Mouse (Mus musculus) ZHBTc4 (cell line): ENCODE results near the gene L1cam.

Experiments
- DNase-seq: peaks from one replicate; pipeline ENCODE4 v3.0.0-alpha.2; 2011; ENCODE audit warnings: low read depth, low spot score

L1cam gene

DNA sequence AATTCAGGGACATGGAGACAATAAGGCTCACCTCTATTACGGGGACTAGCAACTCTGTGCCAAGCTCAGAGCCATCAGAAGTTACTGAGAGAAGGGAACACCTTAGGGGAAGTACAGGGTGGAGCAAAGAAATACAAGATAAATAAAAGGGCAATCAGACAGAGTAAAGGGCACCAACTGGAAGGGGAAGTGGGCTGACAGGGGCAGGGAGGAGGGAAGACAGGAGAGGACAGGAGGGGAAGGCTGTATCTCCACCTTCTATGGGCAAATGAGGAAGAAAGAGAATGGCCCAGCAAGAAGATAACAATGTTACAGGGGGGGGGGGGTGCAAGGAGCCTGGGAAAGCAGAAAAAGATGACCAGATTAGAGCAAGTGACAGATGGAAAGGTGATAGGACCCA is 18.9 kb downstream of the L1cam start:
- DNase-seq: no peak

DNA sequence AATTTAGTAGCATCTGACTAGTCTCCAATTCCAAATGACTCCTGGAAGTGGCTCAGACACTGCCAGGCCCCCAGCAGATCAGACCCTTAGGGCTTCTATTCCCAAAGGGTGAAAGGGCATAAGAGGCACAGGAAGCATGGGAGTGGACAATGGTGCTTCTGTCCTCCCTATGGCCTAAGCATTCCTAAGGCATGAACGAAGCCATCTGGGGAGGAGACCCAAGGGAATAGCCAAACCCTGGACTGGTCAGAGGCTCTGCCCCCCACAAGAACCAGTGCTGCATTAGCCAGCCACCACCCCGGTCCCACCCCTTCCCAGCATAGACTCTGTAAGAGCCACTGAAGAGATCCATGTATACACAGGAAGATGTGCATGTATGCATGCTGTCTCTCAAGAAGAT is 20.0 kb downstream of the L1cam start:
- no peak for DNase-seq

DNA sequence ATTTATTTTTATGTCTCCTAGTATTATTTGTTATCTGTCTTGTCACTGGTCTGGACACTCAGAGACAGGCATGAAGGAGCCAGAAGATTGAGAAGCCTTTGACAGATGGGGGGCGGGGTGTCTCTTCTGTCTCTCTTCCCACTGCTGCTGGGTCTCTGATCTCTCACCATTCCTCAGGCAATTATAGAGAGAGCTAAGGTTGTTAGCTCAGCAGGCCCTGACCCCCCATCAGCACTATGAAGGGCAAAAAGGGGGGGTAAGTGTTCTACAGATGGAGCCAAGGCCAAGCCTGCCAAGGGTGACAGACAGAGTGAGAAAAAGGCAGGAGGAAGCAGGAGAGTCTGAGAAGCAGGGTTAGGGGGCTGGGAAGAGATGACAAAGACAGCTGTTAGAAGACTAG is 23.9 kb downstream of the L1cam start:
- DNase-seq: no peak

DNA sequence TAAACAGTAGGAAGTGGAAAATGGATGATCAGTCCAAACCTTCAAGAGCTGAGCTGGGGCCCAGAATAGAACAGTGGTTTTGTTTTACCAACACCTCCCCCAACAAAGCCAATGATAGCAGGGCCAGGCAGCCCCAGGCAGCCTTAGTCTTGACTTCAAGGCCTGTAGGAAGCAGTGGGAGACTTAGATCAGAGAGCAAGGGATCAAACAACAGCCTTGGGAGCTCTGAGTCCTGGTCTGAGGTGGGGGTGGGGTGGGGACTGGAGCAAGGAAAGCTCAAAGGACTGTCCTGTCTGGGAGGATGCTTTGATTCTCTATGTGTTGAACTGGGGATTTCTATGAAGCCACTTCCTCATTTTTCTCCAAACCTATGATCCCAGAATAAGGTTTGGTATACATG is 24.4 kb downstream of the L1cam start:
- DNase-seq: no peak

DNA sequence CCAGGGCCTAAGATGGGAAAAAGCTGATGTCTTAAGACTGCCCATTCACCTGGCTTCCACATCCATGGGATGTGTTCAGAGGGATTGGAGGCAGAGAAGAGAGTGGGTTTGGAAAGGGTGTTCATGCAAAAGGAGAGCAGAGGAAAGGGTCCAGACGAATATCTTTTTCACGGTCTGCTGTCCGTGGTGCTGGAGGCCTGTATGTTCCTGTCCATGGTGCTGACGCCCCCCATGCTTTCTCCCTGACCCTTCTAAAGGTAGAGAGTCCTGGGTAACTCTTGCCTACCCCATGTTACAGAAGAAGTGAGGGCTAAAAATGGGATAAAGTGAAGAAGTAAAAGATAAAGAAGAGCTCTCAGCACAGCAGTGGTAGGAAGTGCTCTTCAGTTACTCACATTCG is 26.6 kb downstream of the L1cam start:
- DNase-seq: peak; percentile 49

DNA sequence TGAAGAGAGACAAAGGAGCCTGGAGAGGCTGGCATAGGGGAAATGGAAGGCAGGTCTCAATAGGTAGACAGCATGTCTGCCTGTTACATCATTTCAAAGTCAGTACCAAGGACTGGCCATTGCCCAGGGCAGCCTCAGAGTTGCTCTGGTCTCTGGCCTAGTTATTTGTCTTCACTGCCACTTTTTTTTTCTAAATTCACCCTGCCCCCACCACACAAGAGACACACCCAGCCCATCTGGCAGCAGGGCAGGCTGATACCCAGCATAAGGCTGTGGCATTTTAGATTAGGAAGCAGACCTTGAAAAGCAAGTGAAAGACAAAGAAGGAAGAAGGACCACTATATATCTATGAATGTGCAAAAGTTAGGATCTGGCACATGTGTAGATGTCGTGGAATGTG is 28.1 kb downstream of the L1cam start:
- DNase-seq: no peak

DNA sequence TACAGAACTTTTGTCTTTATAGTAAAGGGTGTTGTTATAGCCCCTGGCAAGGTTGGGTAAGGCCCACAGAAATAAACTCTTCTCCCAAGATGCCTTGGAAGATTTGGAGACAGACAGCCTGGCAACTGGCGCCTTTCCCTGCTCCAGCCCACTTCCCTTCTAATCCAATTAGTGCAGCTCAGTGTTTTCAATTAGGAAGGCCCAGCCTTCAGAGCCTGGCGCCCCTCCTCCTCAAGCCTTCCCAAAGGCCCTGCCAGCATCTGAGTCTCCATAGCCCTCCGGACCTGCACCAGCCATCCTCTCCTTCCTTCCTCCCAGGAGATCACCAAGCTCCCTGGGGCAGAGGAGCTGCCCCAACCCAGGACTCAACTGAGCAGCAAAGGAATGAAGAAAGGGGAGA is 28.6 kb downstream of the L1cam start:
- no peak for DNase-seq

DNA sequence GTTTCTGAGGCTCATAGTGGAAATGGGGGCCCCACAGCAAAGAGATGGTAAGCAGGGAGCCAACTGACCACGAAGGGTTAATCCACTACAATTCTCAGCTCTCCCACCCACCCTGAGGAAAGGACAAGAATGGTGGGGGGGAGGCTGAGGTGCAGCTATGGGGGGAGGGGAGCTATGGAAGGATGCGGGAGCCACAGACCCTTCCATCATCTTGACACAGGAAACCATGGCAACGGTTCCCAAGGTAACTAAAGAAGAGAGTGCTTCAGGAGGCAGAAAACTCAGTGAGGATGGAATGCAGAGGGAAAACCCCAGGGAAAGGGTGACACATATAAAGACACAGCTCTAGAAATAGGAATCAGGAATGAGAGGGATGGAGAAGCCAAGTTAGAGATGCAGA is 31.2 kb downstream of the L1cam start:
- DNase-seq: peak; percentile 13

DNA sequence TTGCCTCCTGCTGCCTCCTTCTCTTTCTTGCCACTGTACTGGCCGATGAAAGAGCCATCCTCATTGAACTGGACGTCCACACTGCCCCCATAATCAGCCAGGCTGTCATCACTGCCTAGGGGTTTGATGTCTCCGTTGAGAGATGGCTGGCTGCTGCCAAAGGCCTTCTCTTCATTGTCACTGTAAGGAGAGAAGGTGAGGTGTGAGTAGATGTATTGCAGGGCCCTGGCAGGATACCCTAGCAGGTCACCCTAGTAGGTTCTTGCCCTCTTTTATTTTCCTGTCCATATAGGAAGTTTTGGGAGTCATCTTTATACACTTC is 40.9 kb downstream of the L1cam start:
- DNase-seq: no peak

DNA sequence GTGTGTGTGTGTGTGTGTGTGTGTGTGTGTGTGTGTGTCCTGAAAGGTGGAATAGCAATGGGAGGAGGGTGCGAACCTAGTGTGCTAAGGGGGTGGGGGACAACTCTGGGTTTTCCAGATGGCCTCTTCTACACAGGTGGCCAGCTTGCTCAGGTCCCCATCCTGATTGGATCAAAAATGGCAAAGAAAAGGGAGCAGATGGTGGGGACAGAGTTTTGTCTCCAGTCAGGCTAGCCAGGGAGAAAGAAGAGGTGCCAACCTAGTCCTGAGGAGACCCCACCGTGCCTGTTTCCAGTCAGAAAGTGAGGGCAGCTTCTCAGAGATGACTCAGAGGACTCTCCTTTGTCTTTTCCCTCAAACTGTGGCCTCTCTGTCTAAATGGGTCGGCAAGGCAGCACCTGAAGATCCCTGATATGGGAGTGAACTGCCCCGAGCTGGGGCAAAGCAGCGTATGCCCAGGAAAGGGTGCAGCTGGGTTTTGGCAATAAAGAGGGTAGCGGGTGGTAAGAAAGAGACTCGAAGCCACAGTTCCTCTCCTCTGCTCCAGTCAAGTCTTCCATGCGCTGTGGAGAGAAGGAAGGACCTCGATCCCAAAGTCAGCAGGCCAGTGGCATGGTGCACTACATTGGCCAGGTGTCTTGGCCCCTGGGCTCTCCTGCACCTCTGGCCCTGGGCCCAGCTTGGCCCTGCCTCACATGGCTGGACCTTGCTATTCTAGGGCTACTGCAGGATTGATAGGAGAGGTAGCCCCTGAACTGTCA is 41.4 kb downstream of the L1cam start:
- DNase-seq: no peak

DNA sequence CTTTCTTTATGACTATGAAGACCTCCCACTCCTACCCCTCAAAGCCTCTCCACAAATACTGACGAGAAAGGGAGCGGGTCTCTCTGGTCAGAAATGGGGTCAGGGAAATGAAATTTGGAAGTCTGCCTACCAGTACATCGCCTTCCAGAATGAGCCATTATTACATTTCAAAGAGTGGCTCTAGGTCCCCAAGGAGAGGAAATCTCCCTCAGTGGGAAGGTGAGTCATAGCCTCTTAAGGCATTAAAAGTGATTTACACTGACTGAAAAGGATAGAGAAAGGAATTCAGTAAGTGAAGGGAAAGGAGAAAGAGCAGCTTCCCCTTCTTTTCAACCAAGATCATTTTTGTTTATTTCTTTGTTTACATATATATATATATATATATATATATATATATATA is 59.2 kb downstream of the L1cam start:
- no peak for DNase-seq

DNA sequence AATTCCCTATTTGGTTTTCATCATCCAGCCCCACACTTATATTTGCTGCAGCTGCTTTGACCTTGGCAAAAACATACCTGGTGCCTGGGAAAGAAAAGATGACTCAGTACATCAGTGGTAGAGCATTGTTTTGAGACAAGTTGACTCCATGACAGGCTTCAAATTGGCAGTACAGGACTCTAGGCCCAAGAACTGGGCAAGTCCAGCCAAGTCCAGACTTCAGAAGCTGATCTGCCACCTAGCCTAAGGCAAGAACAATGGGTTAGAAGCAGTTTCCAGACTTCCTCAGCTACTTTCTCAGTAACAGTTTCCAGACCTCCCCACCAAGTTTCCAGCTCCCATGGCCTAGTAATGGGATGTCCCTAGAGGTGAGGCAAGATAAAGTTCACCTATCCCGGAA is 60.2 kb downstream of the L1cam start:
- DNase-seq: no peak

DNA sequence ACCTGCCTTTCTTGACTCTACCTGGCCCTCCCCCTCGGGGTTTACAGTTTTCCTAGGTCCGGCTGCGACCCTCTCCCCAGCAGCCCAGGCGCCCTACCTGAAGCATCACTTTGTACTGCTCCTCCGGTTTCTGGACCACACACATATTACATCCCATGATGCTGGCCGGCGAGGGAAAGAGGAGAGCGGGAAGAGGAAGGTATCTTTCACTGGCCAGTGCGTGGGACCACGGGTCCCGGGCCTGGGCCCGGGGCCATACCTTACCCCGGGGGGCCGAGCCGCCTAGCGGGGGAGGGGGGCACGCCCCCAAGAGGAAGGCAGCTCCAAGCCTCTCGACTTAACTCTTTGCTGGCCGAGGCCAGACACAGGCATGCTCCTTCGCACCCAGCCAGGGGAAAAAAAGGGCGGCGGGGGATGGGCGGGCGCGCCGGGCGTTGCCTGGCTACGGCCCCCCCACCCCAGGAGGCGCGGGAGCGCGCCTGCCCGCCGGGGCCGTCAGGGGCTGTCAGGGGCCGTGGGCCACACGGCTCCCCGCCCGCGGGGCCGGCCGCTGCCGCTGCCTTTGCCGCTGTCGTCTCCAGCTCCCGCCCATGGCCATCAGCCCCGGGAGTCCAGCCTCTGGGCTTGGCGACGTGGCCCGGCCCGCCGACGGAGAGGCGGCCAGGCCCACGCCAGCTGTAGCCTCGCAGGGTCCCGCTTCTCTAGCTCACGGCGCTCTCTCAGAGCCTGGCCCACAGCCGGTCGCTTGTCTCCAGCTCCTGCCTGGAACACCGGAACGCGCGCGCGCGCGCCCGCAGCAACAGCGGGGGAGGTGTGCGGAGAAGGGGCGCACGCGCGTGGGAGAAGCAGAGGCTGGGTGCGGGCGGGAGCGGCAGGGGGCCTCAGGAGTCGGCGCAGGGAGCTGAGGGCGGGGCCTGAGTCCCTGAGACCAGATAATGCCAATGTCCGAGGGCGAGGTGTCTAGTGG is 71.4 kb downstream of the L1cam start, which contains the start of gene Pdzd4:
Gene Pdzd4, minus strand, starts transcription at position 785 of the 967 bp plus-strand sequence.
- peak; percentile 84 for DNase-seq

DNA sequence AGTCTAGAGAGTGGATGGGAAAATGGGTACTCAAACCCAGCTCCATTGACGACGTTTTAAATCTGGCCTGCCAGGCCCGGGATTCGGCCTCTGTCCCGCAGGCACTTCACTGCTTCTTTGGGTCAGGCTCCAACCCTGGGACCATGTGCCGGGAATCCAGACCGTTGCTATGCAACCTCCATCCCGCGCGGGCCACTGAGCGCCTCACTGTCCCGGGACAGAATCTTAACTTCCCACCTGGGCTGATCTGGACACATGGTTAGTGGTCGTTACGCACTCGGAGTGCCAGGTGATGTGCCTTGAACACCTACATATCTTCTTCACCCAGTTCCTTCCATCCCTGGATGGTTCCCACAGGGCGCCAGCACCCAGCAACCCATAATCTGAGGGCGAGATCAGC is 72.2 kb downstream of the L1cam start:
- DNase-seq: peak; percentile 32

DNA sequence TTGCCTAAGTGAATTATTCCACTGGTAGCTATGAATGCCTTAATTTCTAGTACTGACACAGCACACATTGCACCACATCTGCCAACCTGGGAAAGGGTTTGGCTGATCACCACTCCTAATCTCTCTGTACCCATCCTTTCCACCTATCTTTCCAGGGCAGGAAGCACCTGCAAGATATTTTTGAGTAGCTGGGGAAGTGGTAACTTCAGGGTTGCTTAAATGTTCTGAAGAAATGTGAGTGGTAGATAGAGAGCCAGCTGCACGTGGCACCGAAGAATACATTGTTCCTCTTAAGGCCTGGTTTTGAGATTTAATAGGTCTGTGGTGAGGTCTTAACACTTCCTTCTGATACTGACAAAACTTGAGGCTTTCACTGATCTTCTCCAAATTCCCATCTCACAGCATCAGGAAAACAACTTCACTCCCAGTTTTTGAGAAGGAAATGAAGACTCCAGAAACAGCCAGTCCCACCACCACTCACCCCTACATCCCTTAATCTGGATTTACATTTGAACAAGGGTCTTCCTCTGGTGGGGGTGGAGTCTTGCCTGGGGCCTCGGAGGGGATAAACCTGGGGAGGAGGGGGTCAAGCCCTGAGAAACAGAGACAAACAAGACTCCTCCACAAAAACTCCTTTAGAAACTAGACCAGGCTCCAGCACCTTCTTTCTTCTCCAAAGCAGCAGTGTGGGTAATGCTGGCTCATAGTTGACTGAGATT is 79.2 kb downstream of the L1cam start:
- DNase-seq: no peak

DNA sequence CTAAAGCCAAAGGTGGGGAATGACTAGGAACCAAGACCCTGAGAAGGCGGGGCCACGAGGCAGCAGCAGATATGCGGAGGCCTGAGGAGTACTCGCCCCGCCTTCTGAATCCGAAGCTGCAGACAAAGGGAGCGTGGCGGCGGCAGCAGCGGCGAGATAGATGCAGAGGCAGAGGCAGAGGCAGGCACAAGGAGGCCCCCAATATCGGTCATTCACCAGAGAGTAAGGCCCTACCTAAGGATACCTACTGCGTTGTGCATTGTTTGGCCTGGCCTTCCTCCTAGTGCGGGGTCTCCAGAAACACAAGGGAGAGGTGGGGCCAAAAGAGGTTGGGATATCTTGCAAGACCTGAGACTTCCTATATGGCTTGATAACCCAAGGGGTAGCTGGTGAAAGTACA is 80.8 kb downstream of the L1cam start:
- DNase-seq: peak; percentile 25

DNA sequence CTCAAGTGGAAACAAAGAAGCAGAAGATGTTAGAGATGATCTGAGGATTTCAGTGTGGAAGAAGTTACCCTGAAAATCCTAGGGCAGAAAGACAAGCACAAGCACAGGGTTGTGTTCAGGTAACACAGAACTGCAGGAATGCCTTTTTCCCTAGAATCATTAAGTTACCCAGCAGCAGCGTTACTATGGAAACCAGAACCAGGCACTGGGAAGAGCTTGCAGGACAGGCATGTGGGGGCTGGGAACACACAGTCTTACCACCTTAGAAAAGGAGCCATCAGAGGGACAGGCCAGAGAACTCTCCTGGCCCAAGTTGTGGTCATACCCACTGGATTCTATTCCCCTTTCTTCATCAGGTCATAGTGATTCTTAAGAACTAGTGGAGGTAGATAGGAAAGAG is 90.1 kb downstream of the L1cam start:
- no peak for DNase-seq
